Mouse (Mus musculus) CD8-positive naive resting alpha-beta T cell, adult 2 months (primary cell): ENCODE measurements around the gene Nhlrc3.
A peak's percentile ranks its signal among the peaks of the same experiment; 100 is the strongest.

Experiments
- DNase-seq, 2 experiments: peaks; one replicate each; pipeline ENCODE4 v3.0.0; 2022; ENCODE audit warnings: low read depth in 2 of 2, low spot score in 2 of 2

Nhlrc3 gene

GRCm38 (mm10) chr3:53454984-53455383, 8.1 kb downstream of the Nhlrc3 start:
- no peak for DNase-seq

GRCm38 (mm10) chr3:53454561-53454960, 8.6 kb downstream of the Nhlrc3 start:
- DNase-seq: no peak

- DNase-seq: no peak
Observed at GRCm38 (mm10) chr3:53454005-53454404, 9.1 kb downstream of the Nhlrc3 start.

DNA sequence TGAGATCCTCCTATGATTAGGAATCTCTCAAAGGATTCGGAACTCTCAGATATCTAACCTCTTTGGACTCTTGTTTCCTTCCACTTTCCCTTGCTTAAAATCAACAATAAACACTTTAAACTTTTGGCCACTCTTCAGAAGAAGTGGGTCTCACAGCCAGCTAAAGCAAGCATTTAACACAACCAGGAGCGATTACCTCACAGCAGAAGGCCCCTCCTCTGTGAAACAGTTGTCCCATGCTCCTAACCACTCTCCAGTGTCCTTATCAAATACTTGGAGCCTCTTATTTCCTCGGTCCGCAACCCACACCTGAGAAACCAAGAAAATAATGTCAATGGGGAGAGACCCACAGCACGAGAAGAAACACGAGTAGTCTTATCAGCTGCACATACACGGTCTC, 9.8 kb downstream of the Nhlrc3 start:
- no peak for DNase-seq

- no peak for DNase-seq
Observed at GRCm38 (mm10) chr3:53452351-53452750, 10.8 kb downstream of the Nhlrc3 start.

DNA sequence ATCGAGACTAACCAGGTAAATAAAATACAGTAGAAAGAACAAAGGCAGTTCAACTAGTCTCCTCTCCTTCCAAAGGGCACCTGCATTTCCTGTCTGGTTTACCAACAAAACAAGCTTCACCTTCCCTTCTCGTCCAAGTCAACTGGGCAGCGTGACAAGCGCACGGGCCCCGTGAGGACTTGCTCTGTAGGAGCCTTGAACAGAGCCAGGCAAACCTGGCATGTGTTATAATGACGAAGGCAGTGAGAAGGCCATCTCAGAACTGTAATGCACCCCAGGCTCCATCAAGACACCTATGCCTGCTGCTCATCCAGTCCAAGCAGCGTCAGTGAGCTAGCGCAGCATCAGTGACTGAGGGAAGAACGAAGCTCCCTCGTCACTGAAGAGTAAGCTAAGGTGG, 12.5 kb downstream of the Nhlrc3 start:
- DNase-seq: no peak

- peak in 1 of 2 experiments; percentile 39 for DNase-seq
Observed at GRCm38 (mm10) chr3:53448208-53448607, 14.9 kb downstream of the Nhlrc3 start.

GRCm38 (mm10) chr3:53446801-53447200, 16.3 kb downstream of the Nhlrc3 start:
- DNase-seq: no peak

DNA sequence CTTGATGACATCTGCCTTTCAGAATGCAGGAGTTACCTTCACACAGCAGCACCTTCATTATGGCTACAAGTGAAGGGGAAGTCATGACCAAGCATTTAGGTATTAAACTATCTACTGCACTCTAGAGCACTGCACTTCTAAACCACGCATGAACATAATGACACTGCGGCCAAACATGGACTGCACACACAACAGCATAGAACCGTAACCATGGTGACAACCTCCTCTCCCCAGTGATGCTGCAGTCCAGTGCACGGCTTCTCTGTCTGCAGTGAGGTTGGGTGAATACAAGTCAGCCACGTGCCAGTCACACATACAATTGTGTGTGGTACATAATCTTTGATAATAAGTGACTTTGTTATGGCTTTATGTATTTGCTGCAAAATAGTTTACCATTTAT, 17.6 kb downstream of the Nhlrc3 start:
- no peak for DNase-seq

- DNase-seq: no peak
Observed at GRCm38 (mm10) chr3:53436550-53436949, 26.6 kb downstream of the Nhlrc3 start.

DNA sequence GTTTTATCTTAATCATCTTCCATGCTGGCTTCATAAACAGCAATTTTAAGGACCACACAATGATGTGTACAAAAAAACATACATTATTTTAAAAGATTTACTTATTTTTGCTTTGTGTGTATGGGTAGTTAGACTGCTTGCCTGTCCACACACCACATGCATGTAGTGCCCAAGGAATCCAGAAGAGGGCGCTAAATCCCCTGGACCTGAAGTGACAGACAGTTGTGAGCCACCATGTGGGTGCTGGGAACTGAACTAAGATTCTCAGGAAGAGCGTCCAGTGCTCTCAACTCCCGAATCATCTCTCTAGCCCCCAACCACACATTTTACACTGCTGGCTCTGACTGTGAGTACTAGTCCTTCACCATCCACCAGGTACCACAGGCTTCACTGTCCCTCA, 28.5 kb downstream of the Nhlrc3 start:
- DNase-seq: no peak

DNA sequence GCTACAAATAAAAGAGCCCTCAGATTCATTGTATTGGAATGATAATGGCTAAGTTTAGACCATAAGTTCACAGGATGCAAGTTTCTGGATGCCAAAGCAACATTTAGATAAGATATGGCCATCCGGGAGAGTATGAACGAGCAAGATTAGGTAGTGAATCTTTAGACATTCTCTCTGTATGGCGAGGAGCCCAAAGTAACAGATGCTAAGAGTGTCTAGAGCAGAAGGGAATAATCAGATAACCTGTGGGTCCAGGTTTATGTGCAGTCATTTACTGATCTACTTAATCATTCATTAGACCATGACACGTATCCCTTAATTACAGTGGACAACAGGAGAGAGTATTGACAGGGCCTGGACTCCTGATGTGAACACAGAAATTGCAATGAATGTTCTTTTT, 39.6 kb downstream of the Nhlrc3 start:
- DNase-seq: no peak

DNA sequence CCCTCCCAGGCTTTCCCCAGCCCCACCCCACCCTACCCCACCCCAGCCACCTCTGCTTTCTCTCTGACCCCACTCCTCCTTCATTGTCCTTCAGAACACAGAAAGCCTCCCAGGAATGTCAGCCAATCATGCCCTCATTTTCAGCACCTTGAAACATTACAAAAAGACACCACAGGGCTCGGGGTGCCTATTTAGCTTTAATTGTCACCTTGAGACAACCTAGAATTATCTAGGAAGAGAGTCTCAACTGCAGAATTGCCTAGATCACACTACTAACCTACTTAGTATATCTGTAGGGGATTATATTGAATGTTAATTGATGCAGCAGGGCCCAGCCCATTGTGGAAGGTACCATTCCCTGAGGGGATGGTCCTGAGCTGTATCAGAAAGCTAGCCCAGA, 40.4 kb downstream of the Nhlrc3 start:
- DNase-seq: no peak

GRCm38 (mm10) chr3:53421656-53422055, 41.5 kb downstream of the Nhlrc3 start:
- DNase-seq: no peak

DNA sequence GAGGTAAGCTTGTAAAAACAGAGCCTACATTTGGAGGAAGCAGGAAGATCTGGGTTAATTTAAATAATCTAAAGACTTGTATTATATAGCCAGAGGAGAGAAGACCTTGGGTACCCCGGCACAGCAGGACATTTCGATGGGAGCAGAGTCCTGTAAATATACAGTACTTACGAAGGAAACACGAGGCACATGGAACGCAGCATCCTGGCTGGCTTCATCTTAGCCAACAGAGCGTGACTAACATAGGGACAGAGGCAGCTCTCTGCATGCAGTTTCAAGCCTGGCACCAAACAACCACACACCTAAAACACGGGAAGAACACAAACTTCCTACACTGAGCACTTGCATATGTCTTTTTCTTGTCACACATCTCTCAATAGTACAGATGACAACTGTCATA, 45.4 kb downstream of the Nhlrc3 start:
- no peak for DNase-seq

GRCm38 (mm10) chr3:53416036-53416506, 47.1 kb downstream of the Nhlrc3 start:
- DNase-seq: no peak

DNA sequence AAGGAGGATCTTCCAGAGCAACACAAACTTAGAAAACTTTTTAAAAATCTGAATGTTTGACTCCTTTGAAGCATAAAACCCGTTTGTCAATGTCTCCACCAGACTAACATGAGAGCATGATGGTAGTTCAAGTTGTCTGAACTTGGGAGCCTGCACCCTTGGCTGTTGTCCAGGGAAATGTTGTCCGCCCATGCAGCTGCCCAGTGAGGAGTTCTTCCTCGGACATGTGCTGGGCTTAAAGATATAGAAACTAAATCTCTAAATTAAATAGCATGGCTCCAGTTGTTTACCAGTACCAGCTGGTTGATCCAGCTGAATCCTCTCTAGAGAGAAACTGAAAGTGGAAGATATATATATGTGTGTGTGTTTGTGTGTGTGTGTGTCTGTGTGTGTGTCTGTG, 49.2 kb downstream of the Nhlrc3 start:
- no peak for DNase-seq

DNA sequence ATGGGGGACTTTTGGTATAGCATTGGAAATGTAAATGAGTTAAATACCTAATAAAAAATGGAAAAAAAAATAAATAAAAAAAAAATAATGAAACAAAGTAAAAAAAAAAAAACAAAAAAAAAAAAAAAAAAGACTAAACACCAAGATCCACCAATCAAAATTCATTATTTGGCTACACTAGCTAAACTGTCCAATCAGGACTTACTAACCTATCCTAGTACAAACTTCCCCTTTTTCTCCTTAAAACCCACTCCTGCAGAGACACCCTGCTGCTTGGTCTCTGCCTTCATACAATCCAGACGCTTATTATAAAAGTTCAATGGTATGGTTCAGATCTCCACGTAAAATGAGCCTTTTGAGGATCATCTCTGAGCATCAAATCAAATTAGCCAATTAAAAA, 49.7 kb downstream of the Nhlrc3 start:
- DNase-seq: no peak

DNA sequence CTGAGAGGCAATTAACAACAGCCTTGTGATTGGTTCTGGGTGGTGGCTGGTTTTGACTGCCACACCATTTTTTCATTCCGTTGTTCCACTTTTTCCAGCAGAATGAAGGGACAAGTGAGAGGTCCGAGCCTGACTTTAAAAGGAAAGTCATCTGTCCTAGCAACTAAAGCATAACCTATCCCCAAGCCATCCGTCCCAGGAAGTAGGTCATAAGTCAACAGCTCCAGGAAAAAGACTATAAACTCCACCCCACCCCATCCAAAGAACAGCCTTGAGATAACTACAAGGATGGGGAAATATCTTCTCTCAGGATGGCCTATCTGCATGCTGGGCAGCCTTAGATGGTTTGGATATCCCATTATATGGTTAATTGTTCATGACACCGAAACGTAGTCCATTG, 50.9 kb downstream of the Nhlrc3 start:
- DNase-seq: no peak

DNA sequence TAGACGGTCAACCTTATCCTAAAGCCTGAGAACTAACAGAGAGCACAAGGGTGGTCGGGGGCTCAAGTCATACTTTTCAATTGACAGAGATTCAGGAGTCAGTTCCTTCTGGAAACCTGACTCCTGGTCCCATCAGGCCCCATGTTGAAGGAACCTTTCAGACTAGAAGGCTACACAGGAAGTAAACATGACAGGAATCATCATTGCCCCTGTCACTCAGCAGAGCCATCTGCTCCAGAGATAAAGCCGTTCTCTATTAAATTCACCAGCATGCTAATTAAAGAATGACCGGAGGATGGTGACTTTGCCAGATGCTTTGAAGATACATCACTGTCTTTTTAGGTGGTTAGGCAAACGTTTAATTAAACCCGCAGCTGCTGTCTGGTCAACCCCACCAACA, 53.1 kb downstream of the Nhlrc3 start:
- no peak for DNase-seq

DNA sequence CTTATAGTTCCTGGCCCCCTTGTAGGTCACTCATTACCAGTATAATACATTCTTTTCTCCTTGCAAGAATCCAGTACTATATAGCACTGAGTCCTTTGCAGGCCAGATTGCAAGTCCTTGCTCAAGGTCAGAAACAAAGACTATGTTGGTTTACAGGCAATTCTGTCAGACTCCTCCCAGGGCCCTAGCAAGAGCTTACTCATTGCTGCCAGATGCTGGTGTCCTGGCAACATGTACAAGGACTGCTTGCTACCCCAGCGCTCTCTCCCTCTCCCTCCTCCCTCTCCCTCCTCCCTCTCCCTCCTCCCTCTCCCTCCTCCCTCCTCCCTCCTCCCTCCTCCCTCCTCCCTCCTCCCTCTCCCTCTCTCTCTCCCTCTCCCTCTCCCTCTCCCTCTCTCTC, 56.0 kb downstream of the Nhlrc3 start:
- DNase-seq: no peak
